Mouse (Mus musculus) bone marrow, adult 2 months (tissue): ENCODE measurements around the gene Lrch1. TPM values are rescaled to one million over a fixed set of nuclear protein-coding genes. Genes with fewer than 3 reads are reported as not detected.
A peak's percentile ranks its signal among the peaks of the same experiment; 100 is the strongest.

ENCODE experiments used
- H3K27ac ChIP-seq: fragments of 200-500 bp; 2 replicates; pipeline ENCODE4 v1.5.1; 2012; ENCODE audit warnings: low read depth, mild to moderate bottlenecking, control low read depth, inconsistent platforms, low read length; ENCODE audit not compliant: control insufficient read depth, poor library complexity, insufficient read depth
- H3K4me1 ChIP-seq: fragments of 200-500 bp; 2 replicates; pipeline ENCODE4 v1.6.1; 2011; ENCODE audit warnings: low read length; ENCODE audit not compliant: control insufficient read depth, insufficient read depth
- H3K4me3 ChIP-seq: fragments of 200-500 bp; replicated peaks from 2 replicates; pipeline ENCODE3; 2011; ENCODE audit warnings: mild to moderate bottlenecking, low read depth, low read length, control low read depth; ENCODE audit not compliant: control insufficient read depth
- CTCF ChIP-seq: fragments of 200-500 bp; IDR thresholded peaks from 2 replicates; pipeline ENCODE4 v1.5.1; 2011; ENCODE audit warnings: low read length, control low read depth; ENCODE audit not compliant: control insufficient read depth, insufficient read depth
- POLR2A ChIP-seq: fragments of 200-500 bp; IDR thresholded peaks from 2 replicates; pipeline ENCODE4 v1.6.1; 2011; ENCODE audit warnings: low read depth, mild to moderate bottlenecking, control low read depth, low read length, borderline replicate concordance; ENCODE audit not compliant: control insufficient read depth
- WGBS: fragments of 180-500 bp; shearing (Covaris S2); methylation state at CpG from one replicate; pipeline ENCODE4 v1.1.7; 2018; 5-methylcytosine and 5-hydroxymethylcytosine counted together
- polyA plus RNA-seq: library from polyadenylated mRNA; stranded (reverse); fragments of >200 nt; gene quantifications from 2 replicates; pipeline ENCODE4 v1.2.4, GENCODE M21; 2011; ENCODE audit warnings: low replicate concordance; ENCODE audit not compliant: missing spikeins, insufficient read depth, insufficient read length

Lrch1 gene
- polyA plus RNA-seq, 1 experiment: 9.2 TPM

- no peak overlapping the region for H3K27ac ChIP-seq
- H3K4me1 ChIP-seq: peaks cover 4% of the 10 kb centered on the region
- TF ChIP-seq POLR2A (no peak), CTCF (no peak)
- H3K4me3 ChIP-seq: no peak overlapping the region
- WGBS: 83% methylated on average over 4 of the region's 4 CpGs
Observed at GRCm38 (mm10) chr14:74853759-74854100, 93.9 kb downstream of the Lrch1 start.

GRCm38 (mm10) chr14:74852965-74853758, 94.5 kb downstream of the Lrch1 start:
- TF ChIP-seq POLR2A (no peak), CTCF (no peak)
- WGBS: 75% methylated on average over 16 of the region's 16 CpGs
- Histone ChIP-seq H3K4me3 (no peak overlapping the region), H3K27ac (no peak overlapping the region), H3K4me1 (peaks cover 4% of the 10 kb centered on the region)

GRCm38 (mm10) chr14:74851866-74852265, 95.8 kb downstream of the Lrch1 start:
- no peak overlapping the region for H3K27ac ChIP-seq

GRCm38 (mm10) chr14:74849020-74849419, 98.7 kb downstream of the Lrch1 start:
- Histone ChIP-seq H3K27ac (no peak overlapping the region), H3K4me3 (no peak overlapping the region), H3K4me1 (peaks cover 4% of the 10 kb centered on the region; the same call in 1 of the 2 replicates)
- WGBS: 65% methylated on average over 6 of the region's 6 CpGs
- TF ChIP-seq CTCF (no peak), POLR2A (no peak)

More at GRCm38 (mm10) chr14:74851866-74852265, 95.8 kb downstream of the Lrch1 start:
- WGBS: 90% methylated on average over 9 of the region's 9 CpGs
- Histone ChIP-seq H3K4me1 (peaks cover 8% of the 10 kb centered on the region), H3K4me3 (no peak overlapping the region)
- TF ChIP-seq POLR2A: no peak
- TF ChIP-seq CTCF: no peak

DNA sequence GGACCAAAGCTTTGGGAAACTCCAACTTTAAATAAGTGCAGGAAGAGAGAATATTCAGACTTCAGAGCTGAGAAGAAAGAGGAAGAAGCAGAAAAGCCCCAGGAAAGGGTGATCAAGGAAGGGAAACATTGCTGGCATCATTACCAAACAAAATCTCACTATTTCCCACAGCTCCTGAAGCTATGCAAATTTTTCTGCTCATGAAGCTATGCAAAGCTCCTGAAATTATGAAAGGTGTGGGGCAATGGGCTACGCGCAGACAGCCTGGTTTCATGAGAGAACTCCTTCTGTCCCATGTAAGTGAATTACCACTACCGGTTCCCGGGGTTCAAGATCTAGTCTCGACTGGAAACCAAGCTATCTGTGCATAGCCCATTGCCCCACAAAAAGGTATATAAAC, 99.5 kb downstream of the Lrch1 start:
- no peak overlapping the region for H3K4me3 ChIP-seq
- WGBS: 61% methylated on average over 5 of the region's 5 CpGs
- TF ChIP-seq POLR2A: no peak
- TF ChIP-seq CTCF: no peak
- H3K27ac ChIP-seq: no peak overlapping the region
- peaks cover 4% of the 10 kb centered on the region; the same call in 1 of the 2 replicates for H3K4me1 ChIP-seq

GRCm38 (mm10) chr14:74847311-74848133, 100.2 kb downstream of the Lrch1 start:
- Histone ChIP-seq H3K4me1 (peaks cover 4% of the 10 kb centered on the region; the same call in 1 of the 2 replicates), H3K4me3 (peak overlapping the region; percentile 33), H3K27ac (peak overlapping the region; percentile 47; the same call in 1 of the 2 replicates)
- no peak for TF ChIP-seq CTCF
- 7% methylated on average over 14 of the region's 14 CpGs for WGBS

- H3K4me3 ChIP-seq: no peak overlapping the region
- 38% methylated on average over 5 of the region's 5 CpGs for WGBS
- H3K4me1 ChIP-seq: peaks cover 4% of the 10 kb centered on the region; the same call in 1 of the 2 replicates
- H3K27ac ChIP-seq: no peak overlapping the region
- no peak for TF ChIP-seq POLR2A
- no peak for TF ChIP-seq CTCF
Observed at GRCm38 (mm10) chr14:74846668-74847067, 101.0 kb downstream of the Lrch1 start.

DNA sequence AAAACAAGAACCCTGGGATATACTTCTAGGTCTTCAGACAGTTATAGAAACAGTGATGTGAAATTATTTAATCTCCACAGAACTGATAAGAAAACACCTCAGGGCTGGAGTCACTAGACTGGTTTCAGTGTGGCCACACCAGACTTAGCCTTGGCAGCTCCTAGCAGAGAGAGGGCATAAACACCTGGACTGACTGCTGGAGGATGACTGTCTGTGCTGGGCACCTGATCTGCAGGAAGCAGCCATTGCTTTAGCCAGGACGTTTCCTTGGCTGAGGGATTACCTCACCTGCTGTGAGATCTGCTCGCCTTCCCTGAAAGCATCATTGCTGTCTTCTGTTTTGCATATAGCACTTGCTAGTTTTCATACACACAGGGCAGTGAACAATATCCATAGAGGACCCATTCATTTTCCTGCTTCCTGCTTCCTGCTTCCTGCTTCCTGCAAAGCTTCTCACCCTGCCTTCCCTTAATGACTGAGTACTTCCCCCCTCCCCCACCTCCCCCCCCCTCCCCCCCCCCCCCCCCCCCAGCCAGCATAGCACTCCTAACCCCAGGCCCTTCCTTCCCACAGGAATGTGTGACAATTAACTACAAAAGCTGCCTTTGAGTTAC, 101.9 kb downstream of the Lrch1 start:
- H3K27ac ChIP-seq: no peak overlapping the region
- no peak overlapping the region for H3K4me3 ChIP-seq
- WGBS: 61% methylated on average over 2 of the region's 2 CpGs
- H3K4me1 ChIP-seq: peaks cover 5% of the 10 kb centered on the region
- TF ChIP-seq CTCF: no peak
- no peak for TF ChIP-seq POLR2A
